Mouse (Mus musculus) adrenal gland, postnatal 4 days (tissue): ENCODE measurements around the gene Heatr4. TPM values are rescaled to one million over a fixed set of nuclear protein-coding genes. Genes with fewer than 3 reads are reported as not detected.

Experiments
- total RNA-seq, 2 experiments: library from RNA; stranded (reverse); gene quantifications; 2 replicates each; pipeline ENCODE4 v1.2.3; 2021

The Heatr4 gene
- total RNA-seq, 2 experiments from 2014 or later = not detected

Other genes starting within 250 kb of the Heatr4 start
- gene Papln, start 221.2 kb downstream of the Heatr4 start, total RNA-seq = 1 to 10 TPM; 2.8 to 6.0 TPM
- gene Numb, start 62.9 kb downstream of the Heatr4 start, total RNA-seq = 10 to 100 TPM; 46.9 to 48.3 TPM
- gene Riox1, start 34.2 kb downstream of the Heatr4 start, total RNA-seq = 10 to 100 TPM; 15.9 to 16.7 TPM
- 10 to 100 TPM; 31.3 to 32.8 TPM for gene Acot2, start 3.0 kb upstream of the Heatr4 start, total RNA-seq
- 10 to 100 TPM; 21.4 to 36.5 TPM for gene Acot1, start 24.6 kb upstream of the Heatr4 start, total RNA-seq
- 1 to 10 TPM; 3.7 to 6.4 TPM for gene Acot4, start 53.5 kb upstream of the Heatr4 start, total RNA-seq
- gene Gm49366, start 54.1 kb upstream of the Heatr4 start, total RNA-seq = not detected
- 1 to 10 TPM; 1.5 to 2.4 TPM for gene Acot3, start 67.3 kb upstream of the Heatr4 start, total RNA-seq
- under 1 TPM; 0.25 TPM for gene Acot5, start 84.5 kb upstream of the Heatr4 start, total RNA-seq
- gene Acot6, start 115.8 kb upstream of the Heatr4 start, total RNA-seq = 1 to 10 TPM; 5.8 to 6.2 TPM
- gene Dnal1, start 129.5 kb upstream of the Heatr4 start, total RNA-seq = 10 to 100 TPM; 17.6 to 18.2 TPM
- 1 to 10 TPM in 1 of 2 experiments, under 1 TPM in 1; 0.92 to 1.0 TPM for gene Pnma1, start 163.6 kb upstream of the Heatr4 start, total RNA-seq
- gene Elmsan1, start 234.0 kb upstream of the Heatr4 start, total RNA-seq = 10 to 100 TPM; 30.2 to 34.8 TPM